Mouse (Mus musculus) hindbrain, postnatal 0 days (tissue): Measurements from ENCODE around the gene Nae1. TPM values are rescaled to one million over a fixed set of nuclear protein-coding genes. Genes with fewer than 3 reads are reported as not detected.

ENCODE experiments used
- ATAC-seq: fragments of 200-750 bp; cut with Nextera tagmentation; 2 replicates; pipeline ENCODE4 v1.8.0; 2017; ENCODE audit warnings: mild to moderate bottlenecking, moderate TSS enrichment, moderate library complexity
- DNase-seq: peaks from one replicate; pipeline ENCODE4 v3.0.0-alpha.2; 2015; ENCODE audit warnings: low spot score
- H3K27ac ChIP-seq: fragments of 300-500 bp; sonication (generic); 2 replicates; pipeline ENCODE4 v1.5.1; 2014; ENCODE audit warnings: mild to moderate bottlenecking
- H3K27me3 ChIP-seq: fragments of 300-500 bp; sonication (generic); 2 replicates; pipeline ENCODE4 v1.6.1; 2014; ENCODE audit warnings: low read length, mixed read lengths; ENCODE audit not compliant: insufficient read depth
- H3K36me3 ChIP-seq: fragments of 300-500 bp; sonication (generic); 2 replicates; pipeline ENCODE4 v1.6.1; 2014; ENCODE audit warnings: low read length, mixed read lengths; ENCODE audit not compliant: insufficient read depth
- H3K4me1 ChIP-seq: fragments of 300-500 bp; sonication (generic); 2 replicates; pipeline ENCODE4 v1.6.1; 2014; ENCODE audit warnings: antibody characterized with exemption, low read length, mixed read lengths; ENCODE audit not compliant: insufficient read depth
- H3K4me2 ChIP-seq: fragments of 300-500 bp; sonication (generic); 2 replicates; pipeline ENCODE4 v1.6.1; 2014; ENCODE audit warnings: low read depth, mild to moderate bottlenecking, low read length, moderate library complexity, mixed read lengths
- H3K4me3 ChIP-seq: fragments of 300-500 bp; sonication (generic); 2 replicates; pipeline ENCODE4 v1.5.1; 2014; ENCODE audit warnings: low read length
- H3K9ac ChIP-seq: fragments of 300-500 bp; sonication (generic); replicated peaks from 2 replicates; pipeline ENCODE4 v1.6.1; 2014; ENCODE audit warnings: mild to moderate bottlenecking, low read length, moderate library complexity, mixed read lengths
- H3K9me3 ChIP-seq: fragments of 300-500 bp; sonication (generic); 2 replicates; pipeline ENCODE4 v1.6.1; 2016; ENCODE audit warnings: low read length, mixed read lengths
- CTCF ChIP-seq: IDR thresholded peaks from 2 replicates; pipeline ENCODE4 v1.5.1; 2016; ENCODE audit warnings: antibody characterized with exemption, control low read depth, low read depth
- WGBS: fragments of 180-500 bp; shearing (Covaris S2); extraction: QIAGEN DNeasy Blood & Tissue Kit; methylation state at CpG from one replicate; pipeline ENCODE4 v1.1.7; 2014; 5-methylcytosine and 5-hydroxymethylcytosine counted together
- polyA plus RNA-seq: library from polyadenylated mRNA; unstranded; fragments of >200 nt; fragmentation: Nextera tagmentation; extraction: Ambion mirVana; gene quantifications from 2 replicates; pipeline ENCODE4 v1.2.1, GENCODE M21; 2015
- total RNA-seq: library from RNA; depleted of rRNA; stranded (reverse); fragments of >200 nt; gene quantifications from 2 replicates; pipeline ENCODE4 v1.2.3, GENCODE M21; 2014; rRNA removed

Nae1 gene
- total and polyA plus RNA-seq, 2 experiments from 2014 or later = 32.9 to 109 TPM

GRCm38 (mm10) chr8:104479091-104479490 lies 55.3 kb downstream of the Nae1 start:
- TF ChIP-seq CTCF = no peak
- no peaks in the 10 kb centered on the region for H3K9me3 ChIP-seq
- no peaks in the 10 kb centered on the region for H3K36me3 ChIP-seq
- no peak for ATAC-seq
- no peak overlapping the region for H3K4me2 ChIP-seq
- H3K27ac ChIP-seq = no peak overlapping the region
- WGBS = 73% methylated on average over 1 of the region's 1 CpGs
- H3K4me1 ChIP-seq = no peaks in the 10 kb centered on the region
- no peak overlapping the region for H3K4me3 ChIP-seq
- no peak overlapping the region for H3K9ac ChIP-seq
- DNase-seq = no peak
- no peaks in the 10 kb centered on the region for H3K27me3 ChIP-seq

GRCm38 (mm10) chr8:104472465-104472864 lies 62.0 kb downstream of the Nae1 start:
- ATAC-seq (no peak), DNase-seq (no peak)
- Histone ChIP-seq H3K9ac (no peak overlapping the region), H3K4me1 (no peaks in the 10 kb centered on the region), H3K9me3 (no peaks in the 10 kb centered on the region), H3K4me3 (no peak overlapping the region), H3K27me3 (no peaks in the 10 kb centered on the region), H3K27ac (no peak overlapping the region), H3K4me2 (no peak overlapping the region), H3K36me3 (no peaks in the 10 kb centered on the region)
- WGBS = 82% methylated on average over 3 of the region's 3 CpGs
- no peak for TF ChIP-seq CTCF

- H3K9ac ChIP-seq = no peak overlapping the region
- H3K9me3 ChIP-seq = no peaks in the 10 kb centered on the region
- 76% methylated on average over 2 of the region's 2 CpGs for WGBS
- H3K27me3 ChIP-seq = no peaks in the 10 kb centered on the region
- H3K4me1 ChIP-seq = no peaks in the 10 kb centered on the region
- no peaks in the 10 kb centered on the region for H3K36me3 ChIP-seq
- H3K27ac ChIP-seq = no peak overlapping the region
- H3K4me3 ChIP-seq = no peak overlapping the region
- ATAC-seq (no peak), DNase-seq (no peak)
- H3K4me2 ChIP-seq = no peak overlapping the region
- no peak for TF ChIP-seq CTCF
Measured at GRCm38 (mm10) chr8:104467463-104467862, 67.0 kb downstream of the Nae1 start.

Other genes with a start within 250 kb of the Nae1 start
- gene Cmtm2a, start 241.5 kb downstream of the Nae1 start, total RNA-seq = 1.2 TPM in 1 of 2 replicates, not detected in the other
- not detected in 2 replicates for gene Cmtm2a, start 241.5 kb downstream of the Nae1 start, polyA plus RNA-seq
- gene Gm45711, start 224.6 kb downstream of the Nae1 start, total RNA-seq = not detected in 2 replicates
- gene Gm45711, start 224.6 kb downstream of the Nae1 start, polyA plus RNA-seq = not detected in 2 replicates
- gene Cmtm1, start 224.5 kb downstream of the Nae1 start, total RNA-seq = not detected in 2 replicates
- not detected in 2 replicates for gene Cmtm1, start 224.5 kb downstream of the Nae1 start, polyA plus RNA-seq
- gene Gm11020, start 213.1 kb downstream of the Nae1 start, total RNA-seq = not detected in 2 replicates
- gene Gm11020, start 213.1 kb downstream of the Nae1 start, polyA plus RNA-seq = not detected in 2 replicates
- gene Cmtm2b, start 212.4 kb downstream of the Nae1 start, total RNA-seq = not detected in 2 replicates
- gene Cmtm2b, start 212.4 kb downstream of the Nae1 start, polyA plus RNA-seq = not detected in 2 replicates
- gene Cmtm3, start 195.2 kb downstream of the Nae1 start, total RNA-seq = 23.1 and 27.2 TPM in 2 replicates
- 41.9 and 42.6 TPM in 2 replicates for gene Cmtm3, start 195.2 kb downstream of the Nae1 start, polyA plus RNA-seq
- 38.4 and 40.5 TPM in 2 replicates for gene Cmtm4, start 138.8 kb downstream of the Nae1 start, total RNA-seq
- 2.7 and 2.9 TPM in 2 replicates for gene Cmtm4, start 138.8 kb downstream of the Nae1 start, polyA plus RNA-seq
- gene Dync1li2, start 91.6 kb downstream of the Nae1 start, total RNA-seq = 59.0 and 59.1 TPM in 2 replicates
- 71.1 and 73.9 TPM in 2 replicates for gene Dync1li2, start 91.6 kb downstream of the Nae1 start, polyA plus RNA-seq
- gene Terb1, start 24.7 kb downstream of the Nae1 start, total RNA-seq = 0.32 and 0.84 TPM in 2 replicates
- gene Terb1, start 24.7 kb downstream of the Nae1 start, polyA plus RNA-seq = 0.60 and 0.83 TPM in 2 replicates
- 2.0 and 2.3 TPM in 2 replicates for gene Car7, start 52 bp upstream of the Nae1 start, total RNA-seq
- 3.1 and 3.5 TPM in 2 replicates for gene Car7, start 52 bp upstream of the Nae1 start, polyA plus RNA-seq
- 12.1 and 12.3 TPM in 2 replicates for gene Pdp2, start 56.8 kb upstream of the Nae1 start, total RNA-seq
- 14.2 and 15.3 TPM in 2 replicates for gene Pdp2, start 56.8 kb upstream of the Nae1 start, polyA plus RNA-seq
- not detected in 2 replicates for gene Cdh16, start 89.8 kb upstream of the Nae1 start, total RNA-seq
- not detected in 2 replicates for gene Cdh16, start 89.8 kb upstream of the Nae1 start, polyA plus RNA-seq
- 3.9 and 5.1 TPM in 2 replicates for gene Rrad, start 96.7 kb upstream of the Nae1 start, total RNA-seq
- gene Rrad, start 96.7 kb upstream of the Nae1 start, polyA plus RNA-seq = 2.4 and 2.7 TPM in 2 replicates
- 55.2 and 73.6 TPM in 2 replicates for gene Ciao2b, start 107.3 kb upstream of the Nae1 start, total RNA-seq
- 103 and 104 TPM in 2 replicates for gene Ciao2b, start 107.3 kb upstream of the Nae1 start, polyA plus RNA-seq
- not detected in 2 replicates for gene Ces2a, start 199.4 kb upstream of the Nae1 start, total RNA-seq
- gene Ces2a, start 199.4 kb upstream of the Nae1 start, polyA plus RNA-seq = not detected in 2 replicates